8 mouse cellular contexts compared by ENCODE assay signal in the genomic region with DNA sequence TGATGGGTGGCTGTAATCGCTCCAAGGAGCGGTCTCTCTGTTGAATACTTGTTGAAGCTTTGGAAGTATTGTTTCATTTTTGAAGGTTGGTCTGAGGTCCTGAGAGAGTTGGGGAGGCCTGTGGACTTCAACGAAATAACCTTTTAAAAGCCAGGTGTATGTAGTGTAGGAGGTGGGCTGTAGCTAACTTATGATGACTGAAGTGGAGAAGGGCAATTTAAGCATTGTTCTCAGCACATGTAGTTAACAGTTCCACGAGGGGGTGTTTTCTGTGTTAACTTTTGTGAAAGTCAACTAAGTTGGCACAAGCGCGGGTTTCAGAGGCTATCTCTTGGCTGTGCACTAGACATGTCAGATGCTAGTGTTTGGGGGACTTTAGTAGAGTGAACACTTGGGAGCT. TPM values are rescaled to one million over a fixed set of nuclear protein-coding genes. Genes with fewer than 3 reads are reported as not detected.
DNase-seq lines count a peak whose midpoint lies in the region; ATAC-seq and TF ChIP-seq lines count a peak whose summit lies in the region.

No protein-coding gene starts in this region.

- intact Hi-C loops in heart, postnatal 36 days (cut with DNase I), result loop anchor here (1.0 to 2.0 kb wide), 2 partner anchors 27 to 694 kb away; no protein-coding TSS in a partner anchor

- H3K4me2 ChIP-seq in heart, embryonic 15.5 days, result peak overlapping the region; percentile 64
- peak overlapping the region; percentile 90 for H3K4me2 ChIP-seq in liver, postnatal 0 days (ENCODE audit: low read depth, low read length)

- H3K9ac ChIP-seq in MEL (ENCODE audit: control insufficient read depth, low read depth, low read length, poor library complexity, severe bottlenecking), result peak overlapping the region; percentile 100
- peak overlapping the region; percentile 92 for H3K9ac ChIP-seq in heart, embryonic 15.5 days
- H3K9ac ChIP-seq in liver, postnatal 0 days (replicated peaks), result peak overlapping the region; percentile 98

- WGBS in heart, embryonic 10.5 days, result 51% methylated on average over 6 of the region's 6 CpGs
- 38% methylated on average over 6 of the region's 6 CpGs for WGBS in heart, embryonic 15.5 days
- WGBS in liver, postnatal 0 days (ENCODE audit: insufficient replicate concordance), result 45% methylated on average over 6 of the region's 6 CpGs

- peak overlapping the region; percentile 93 for H3K4me3 ChIP-seq in heart, embryonic 10.5 days
- peak overlapping the region; percentile 96 for H3K4me3 ChIP-seq in MEL (ENCODE audit: control insufficient read depth in 1 of 2, insufficient read depth in 1 of 2, low read depth in 2 of 2, low read length in 2 of 2)
- peak overlapping the region; percentile 98 for H3K4me3 ChIP-seq in heart, embryonic 15.5 days
- H3K4me3 ChIP-seq in liver, postnatal 0 days (ENCODE audit: low read depth, low read length), result peak overlapping the region; percentile 92

- peaks cover 52% of the 10 kb centered on the region for H3K79me2 ChIP-seq in MEL (ENCODE audit: control insufficient read depth, insufficient read depth, low read length, poor library complexity)

- TF ChIP-seq POLR2A in MEL (IDR thresholded peaks at IDR 0.05; ENCODE audit: control insufficient read depth in 1 of 2, insufficient read depth in 1 of 2, low read depth in 1 of 2, low read length in 2 of 2, poor library complexity in 1 of 2), result no peak

- ATAC-seq in heart, embryonic 15.5 days (replicated peaks; ENCODE audit: insufficient number of reproducible peaks, insufficient read depth, low FRiP score, low read depth), result no peak
- no peak for ATAC-seq in liver, postnatal 0 days

- no peak; a peak in 1 of 6 replicates for TF ChIP-seq CTCF in MEL (IDR thresholded peaks at IDR 0.05 in 2 of 3, conservative IDR thresholded peaks at IDR 0.05 in 1 of 3; ENCODE audit: control insufficient read depth in 1 of 3, insufficient read depth in 1 of 3, low read depth in 2 of 3, low read length in 3 of 3, poor library complexity in 1 of 3, severe bottlenecking in 1 of 3)
- 0 out of 2 replicates have a peak, but pooled peaks have one; percentile 4 for TF ChIP-seq CTCF in liver, postnatal 0 days (IDR thresholded peaks at IDR 0.05; ENCODE audit: low read depth)

- H3K9me3 ChIP-seq in heart, embryonic 10.5 days, result no peaks in the 10 kb centered on the region
- no peaks in the 10 kb centered on the region for H3K9me3 ChIP-seq in MEL (replicated peaks; ENCODE audit: insufficient read depth, low read length)
- H3K9me3 ChIP-seq in heart, embryonic 15.5 days (replicated peaks), result no peaks in the 10 kb centered on the region
- H3K9me3 ChIP-seq in liver, postnatal 0 days (ENCODE audit: low read length), result no peaks in the 10 kb centered on the region

- H3K36me3 ChIP-seq in heart, embryonic 10.5 days, result no peaks in the 10 kb centered on the region
- H3K36me3 ChIP-seq in MEL (ENCODE audit: control insufficient read depth in 1 of 2, insufficient read depth in 2 of 2, low read length in 2 of 2), result peaks cover 0 to 21% of the 10 kb centered on the region in 2 experiments; a peak in 3 of 4 replicates
- no peaks in the 10 kb centered on the region for H3K36me3 ChIP-seq in heart, embryonic 15.5 days
- H3K36me3 ChIP-seq in liver, postnatal 0 days (replicated peaks; ENCODE audit: insufficient read depth, low read length), result no peaks in the 10 kb centered on the region

- no peaks in the 10 kb centered on the region for H3K27me3 ChIP-seq in heart, embryonic 10.5 days (ENCODE audit: insufficient read depth, poor library complexity, severe bottlenecking)
- H3K27me3 ChIP-seq in MEL (ENCODE audit: control insufficient read depth in 1 of 2, insufficient read depth in 2 of 2, low read length in 2 of 2), result no peaks in the 10 kb centered on the region
- no peaks in the 10 kb centered on the region for H3K27me3 ChIP-seq in heart, embryonic 15.5 days
- H3K27me3 ChIP-seq in liver, postnatal 0 days (ENCODE audit: insufficient read depth, low read length), result no peaks in the 10 kb centered on the region

- peaks cover 8% of the 10 kb centered on the region; the same call in 1 of the 2 replicates for H3K4me1 ChIP-seq in heart, embryonic 10.5 days
- H3K4me1 ChIP-seq in MEL (ENCODE audit: control insufficient read depth in 1 of 2, insufficient read depth in 2 of 2, low read length in 2 of 2), result peaks cover 0 to 13% of the 10 kb centered on the region in 2 experiments; a peak in 3 of 4 replicates
- peaks cover 7% of the 10 kb centered on the region for H3K4me1 ChIP-seq in heart, embryonic 15.5 days (replicated peaks)
- peaks cover 5% of the 10 kb centered on the region for H3K4me1 ChIP-seq in liver, postnatal 0 days (ENCODE audit: insufficient read depth)

- TF ChIP-seq RAD21 in MEL (IDR thresholded peaks at IDR 0.05; ENCODE audit: low read depth, low read length), result no peak; the same call in none of the 2 replicates

- no peak for TF ChIP-seq EP300 in MEL (IDR thresholded peaks at IDR 0.05; ENCODE audit: low read depth in 1 of 2, low read length in 2 of 2)
- no peak for TF ChIP-seq EP300 in liver, postnatal 0 days (IDR thresholded peaks at IDR 0.05; ENCODE audit: low read depth)

- peak overlapping the region; percentile 99 for H3K27ac ChIP-seq in heart, embryonic 10.5 days
- H3K27ac ChIP-seq in MEL (ENCODE audit: control insufficient read depth, low read depth, low read length), result no peak overlapping the region
- no peak overlapping the region; the same call in 1 of the 2 replicates for H3K27ac ChIP-seq in heart, embryonic 15.5 days
- peak overlapping the region; percentile 92; the same call in 1 of the 2 replicates for H3K27ac ChIP-seq in liver, postnatal 0 days (ENCODE audit: low read depth)

- no peak for DNase-seq in heart, embryonic 10.5 days (ENCODE audit: low spot score)
- DNase-seq in heart, postnatal 36 days, result no peak
- DNase-seq in MEL (ENCODE audit: low read depth, low spot score), result peak; percentile 64
- no peak for DNase-seq in liver, postnatal 0 days
- DNase-seq in thymus, postnatal 36 days, result no peak
- no peak for DNase-seq in frontal cortex, postnatal 10 days (ENCODE audit: low spot score in 2 of 2)
- no peak for DNase-seq in adrenal gland, adult 8-10 months

TF ChIP-seq in MEL, 35 proteins besides CTCF, POLR2A, EP300 and RAD21:
- TF ChIP-seq CHD1 (IDR thresholded peaks at IDR 0.05; ENCODE audit: low read depth, low read length), result 0 out of 2 replicates have a peak, but pooled peaks have one; percentile 9
- peak; percentile 67 for TF ChIP-seq MYC (IDR thresholded peaks at IDR 0.05; ENCODE audit: low read depth, low read length)
- TF ChIP-seq USF2 (IDR thresholded peaks at IDR 0.05; ENCODE audit: borderline replicate concordance in 1 of 2, insufficient read depth in 1 of 2, low read depth in 1 of 2, low read length in 2 of 2), result no peak
- peak; percentile 14; the same call in 1 of the 2 replicates for TF ChIP-seq SMC3 (IDR thresholded peaks at IDR 0.05; ENCODE audit: low read depth, low read length)
- 0 out of 2 replicates have a peak, but pooled peaks have one; percentile 43 for TF ChIP-seq MXI1 (IDR thresholded peaks at IDR 0.05; ENCODE audit: low read depth, low read length)
- TF ChIP-seq ETS1 (IDR thresholded peaks at IDR 0.05; ENCODE audit: low read depth, low read length), result no peak

RNA-seq across cellular contexts. Expression of gene Pds5b, which starts 1.3 kb away (rescaled TPM):
- polyA plus RNA-seq in heart, embryonic 10.5 days (2016; fragmentation: Nextera tagmentation; extraction: Ambion mirVana), result 25.1 and 26.8 TPM in 2 replicates
- 10 to 100 TPM; 17.0 to 17.1 TPM for total RNA-seq in heart, postnatal 36 days (2021)
- total RNA-seq in MEL (2012; rRNA removed), result 21.9 and 26.3 TPM in 2 replicates
- polyA plus RNA-seq in MEL (2012; ENCODE audit: insufficient read depth in 1 of 2, insufficient read length in 2 of 2, low read depth in 1 of 2, low replicate concordance in 2 of 2, missing spikeins in 1 of 2), result 10 to 100 TPM; 46.2 to 52.7 TPM
- polyA plus RNA-seq in heart, embryonic 15.5 days (2015; fragmentation: Nextera tagmentation; extraction: Ambion mirVana), result 16.0 and 23.8 TPM in 2 replicates
- polyA plus RNA-seq in liver, postnatal 0 days (2015; fragmentation: Nextera tagmentation; extraction: Ambion mirVana), result 4.4 and 5.2 TPM in 2 replicates
- total RNA-seq in adrenal gland, adult 8-10 months (2022), result 10 to 100 TPM; 19.7 to 33.6 (median 26.4) TPM

RNA-seq across cellular contexts. Expression of gene N4bp2l2, which starts 8.9 kb away (rescaled TPM):
- polyA plus RNA-seq in heart, embryonic 10.5 days (2016; fragmentation: Nextera tagmentation; extraction: Ambion mirVana), result 37.5 and 39.8 TPM in 2 replicates
- 10 to 100 TPM; 40.9 to 45.6 TPM for total RNA-seq in heart, postnatal 36 days (2021)
- 74.9 and 75.0 TPM in 2 replicates for total RNA-seq in MEL (2012; rRNA removed)
- polyA plus RNA-seq in MEL (2012; ENCODE audit: insufficient read depth in 1 of 2, insufficient read length in 2 of 2, low read depth in 1 of 2, low replicate concordance in 2 of 2, missing spikeins in 1 of 2), result 10 to 100 TPM in 1 of 2 experiments, not detected in 1; 67.5 TPM
- polyA plus RNA-seq in heart, embryonic 15.5 days (2015; fragmentation: Nextera tagmentation; extraction: Ambion mirVana), result 25.3 and 29.5 TPM in 2 replicates
- 21.4 and 24.7 TPM in 2 replicates for polyA plus RNA-seq in liver, postnatal 0 days (2015; fragmentation: Nextera tagmentation; extraction: Ambion mirVana)
- total RNA-seq in adrenal gland, adult 8-10 months (2022), result 10 to 100 TPM; 84.4 to 99.2 (median 88.5) TPM

Comparison
In these comparisons a context has a peak if more than half of its experiments do, and no peak if none do; other contexts are left out.
1. H3K27ac ChIP-seq: peak in heart, embryonic 10.5 days (single experiment) and liver, postnatal 0 days (single experiment); none in MEL (single experiment) and heart, embryonic 15.5 days (single experiment).
2. Peak in every context shown above with its lines, with median percentiles within 50 percentile points of each other: H3K4me3 ChIP-seq and H3K9ac ChIP-seq.